Mouse (Mus musculus): Measurements from ENCODE around the gene B4gat1. TPM values are rescaled to one million over a fixed set of nuclear protein-coding genes. Genes with fewer than 3 reads are reported as not detected.

The B4gat1 gene
- total and polyA plus RNA-seq, 2 experiments from 2014 or later, result 48.2 to 58.3 TPM

- H3K9ac ChIP-seq (replicated peaks; ENCODE audit: low read depth, low read length), result no peak overlapping the region
- no peak overlapping the region for H3K4me3 ChIP-seq (ENCODE audit: low read depth, low read length)
- peaks cover 7% of the 10 kb centered on the region; the same call in 1 of the 2 replicates for H3K27me3 ChIP-seq (ENCODE audit: control insufficient read depth, insufficient read depth, low read length)
- no peaks in the 10 kb centered on the region for H3K36me3 ChIP-seq (replicated peaks; ENCODE audit: control insufficient read depth, insufficient read depth, low read length)
- DNase-seq (ENCODE audit: low spot score), result no peak
- H3K27ac ChIP-seq (ENCODE audit: low read depth), result peak overlapping the region; percentile 66
- H3K4me1 ChIP-seq (ENCODE audit: control insufficient read depth, insufficient read depth), result peaks cover 16% of the 10 kb centered on the region; the same call in 1 of the 2 replicates
- TF ChIP-seq EP300 (IDR thresholded peaks at IDR 0.05; ENCODE audit: low read depth) (no peak), CTCF (IDR thresholded peaks at IDR 0.05; ENCODE audit: low read depth) (no peak)
- no peaks in the 10 kb centered on the region for H3K9me3 ChIP-seq (replicated peaks; ENCODE audit: control insufficient read depth, low read length)
- WGBS, result 32% methylated on average over 16 of the region's 16 CpGs
- no peak overlapping the region for H3K4me2 ChIP-seq (ENCODE audit: low read depth, low read length)
- no peak for ATAC-seq (ENCODE audit: insufficient read depth, low read depth)
Measured at GRCm38 (mm10) chr19:5057876-5058775, 19.5 kb downstream of the B4gat1 start.

GRCm38 (mm10) chr19:5058801-5059771, 20.5 kb downstream of the B4gat1 start:
- Histone ChIP-seq H3K9me3 (replicated peaks; ENCODE audit: control insufficient read depth, low read length) (no peaks in the 10 kb centered on the region), H3K4me2 (ENCODE audit: low read depth, low read length) (no peak overlapping the region), H3K4me3 (ENCODE audit: low read depth, low read length) (no peak overlapping the region), H3K9ac (replicated peaks; ENCODE audit: low read depth, low read length) (0 out of 2 replicates have a peak overlapping the region, but pooled peaks have one; percentile 32), H3K27ac (ENCODE audit: low read depth) (peak overlapping the region; percentile 66), H3K27me3 (ENCODE audit: control insufficient read depth, insufficient read depth, low read length) (0 out of 2 replicates have a peak, but pooled peaks cover 3% of the 10 kb centered on the region), H3K4me1 (ENCODE audit: control insufficient read depth, insufficient read depth) (peaks cover 16% of the 10 kb centered on the region; the same call in 1 of the 2 replicates), H3K36me3 (replicated peaks; ENCODE audit: control insufficient read depth, insufficient read depth, low read length) (no peaks in the 10 kb centered on the region)
- peak; percentile 32 for ATAC-seq (ENCODE audit: insufficient read depth, low read depth)
- no peak for DNase-seq (ENCODE audit: low spot score)
- TF ChIP-seq CTCF (IDR thresholded peaks at IDR 0.05; ENCODE audit: low read depth) (no peak), EP300 (IDR thresholded peaks at IDR 0.05; ENCODE audit: low read depth) (no peak)
- 25% methylated on average over 10 of the region's 10 CpGs for WGBS

- Histone ChIP-seq H3K4me2 (ENCODE audit: low read depth, low read length) (no peak overlapping the region), H3K9ac (replicated peaks; ENCODE audit: low read depth, low read length) (no peak overlapping the region), H3K27ac (ENCODE audit: low read depth) (0 out of 2 replicates have a peak overlapping the region, but pooled peaks have one; percentile 12), H3K9me3 (replicated peaks; ENCODE audit: control insufficient read depth, low read length) (no peaks in the 10 kb centered on the region), H3K36me3 (replicated peaks; ENCODE audit: control insufficient read depth, insufficient read depth, low read length) (no peaks in the 10 kb centered on the region), H3K27me3 (ENCODE audit: control insufficient read depth, insufficient read depth, low read length) (no peaks in the 10 kb centered on the region), H3K4me3 (ENCODE audit: low read depth, low read length) (no peak overlapping the region), H3K4me1 (ENCODE audit: control insufficient read depth, insufficient read depth) (peaks cover 16% of the 10 kb centered on the region; the same call in 1 of the 2 replicates)
- WGBS, result 44% methylated on average over 5 of the region's 5 CpGs
- no peak for TF ChIP-seq CTCF (IDR thresholded peaks at IDR 0.05; ENCODE audit: low read depth)
- TF ChIP-seq EP300 (IDR thresholded peaks at IDR 0.05; ENCODE audit: low read depth), result no peak
- no peak for ATAC-seq (ENCODE audit: insufficient read depth, low read depth)
- no peak for DNase-seq (ENCODE audit: low spot score)
Measured at GRCm38 (mm10) chr19:5060365-5061330, 22.0 kb downstream of the B4gat1 start.

GRCm38 (mm10) chr19:5062041-5062440, 23.4 kb downstream of the B4gat1 start:
- 75% methylated on average over 5 of the region's 5 CpGs for WGBS

More at GRCm38 (mm10) chr19:5062041-5062440, 23.4 kb downstream of the B4gat1 start:
- no peak overlapping the region for H3K4me2 ChIP-seq (ENCODE audit: low read depth, low read length)
- ATAC-seq (ENCODE audit: insufficient read depth, low read depth) (no peak), DNase-seq (ENCODE audit: low spot score) (no peak)
- H3K9me3 ChIP-seq (replicated peaks; ENCODE audit: control insufficient read depth, low read length), result no peaks in the 10 kb centered on the region
- H3K9ac ChIP-seq (replicated peaks; ENCODE audit: low read depth, low read length), result no peak overlapping the region
- H3K4me1 ChIP-seq (ENCODE audit: control insufficient read depth, insufficient read depth), result peaks cover 19% of the 10 kb centered on the region
- no peak overlapping the region for H3K27ac ChIP-seq (ENCODE audit: low read depth)
- TF ChIP-seq EP300 (IDR thresholded peaks at IDR 0.05; ENCODE audit: low read depth) (no peak), CTCF (IDR thresholded peaks at IDR 0.05; ENCODE audit: low read depth) (no peak)
- H3K27me3 ChIP-seq (ENCODE audit: control insufficient read depth, insufficient read depth, low read length), result peaks cover 4% of the 10 kb centered on the region; the same call in 1 of the 2 replicates
- no peaks in the 10 kb centered on the region for H3K36me3 ChIP-seq (replicated peaks; ENCODE audit: control insufficient read depth, insufficient read depth, low read length)
- no peak overlapping the region for H3K4me3 ChIP-seq (ENCODE audit: low read depth, low read length)
